Mouse (Mus musculus) brain, embryonic 18.5 days (tissue): Measurements from ENCODE around the gene Ufsp2.

ENCODE experiments used
- DNase-seq: peaks from one replicate; pipeline ENCODE4 v3.0.0-alpha.2; 2012; ENCODE audit warnings: low read depth, low spot score

Gene Ufsp2

GRCm38 (mm10) chr8:45975126-45975836, at the start of gene Ufsp2, which contains the start of gene 1700029J07Rik:
Ufsp2 (plus strand) TSS chr8:45975528.
1700029J07Rik (minus strand) TSS chr8:45975252.
- peak; percentile 99 for DNase-seq

- DNase-seq = peak; percentile 74
Observed at GRCm38 (mm10) chr8:45934582-45935014, 40.7 kb upstream of the Ufsp2 start, which contains the start of gene Ccdc110. Ccdc110 (plus strand) TSS chr8:45934619.

- no peak for DNase-seq
Observed at GRCm38 (mm10) chr8:45936986-45937385, 38.3 kb upstream of the Ufsp2 start.

DNA sequence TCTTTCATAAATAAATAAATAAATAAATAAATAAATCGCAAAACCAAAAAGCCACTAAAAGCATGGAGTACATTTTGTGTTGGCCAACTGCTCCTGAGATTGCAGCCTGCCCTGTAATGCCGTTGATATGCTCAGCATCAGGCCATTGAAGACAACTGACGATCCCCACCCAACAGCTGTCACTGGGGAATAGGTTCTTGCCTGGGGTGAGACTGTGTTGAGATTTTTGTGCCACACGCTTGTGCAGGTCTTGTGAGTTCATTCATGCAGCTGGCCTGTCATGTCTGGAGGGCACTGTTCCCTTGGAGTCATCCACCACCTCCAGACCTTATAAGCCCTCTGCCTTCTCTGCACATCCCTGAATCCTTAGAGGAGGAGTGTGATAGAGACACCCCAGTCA, 29.0 kb upstream of the Ufsp2 start:
- DNase-seq = no peak

GRCm38 (mm10) chr8:45950622-45951021, 24.7 kb upstream of the Ufsp2 start:
- DNase-seq = no peak

DNA sequence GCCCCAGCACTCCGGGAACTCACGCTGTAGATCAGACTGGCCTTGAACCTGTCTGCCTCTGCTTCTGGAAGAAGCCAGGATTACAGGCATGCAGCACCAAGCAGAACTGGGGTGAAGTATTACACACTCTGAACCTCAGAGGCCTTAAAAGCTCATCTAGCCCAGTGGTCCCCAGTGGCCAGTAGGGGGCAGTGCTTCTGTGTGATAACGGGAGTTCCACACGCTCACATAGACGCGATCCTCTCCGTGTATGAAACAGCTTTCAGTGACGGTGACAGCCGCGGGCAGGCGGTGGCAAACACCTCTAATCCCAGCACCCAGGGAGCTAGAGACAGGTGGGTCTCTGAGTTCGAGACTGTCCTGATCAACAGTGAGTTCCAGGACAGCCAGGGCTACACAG, 4.4 kb upstream of the Ufsp2 start:
- DNase-seq = no peak

GRCm38 (mm10) chr8:45973988-45974505, 1.3 kb upstream of the Ufsp2 start:
- DNase-seq = no peak

GRCm38 (mm10) chr8:45975837-45976468, 625 bp downstream of the Ufsp2 start:
- DNase-seq = no peak

GRCm38 (mm10) chr8:45986665-45987064, 11.3 kb downstream of the Ufsp2 start:
- DNase-seq = no peak

- DNase-seq = no peak
Observed at GRCm38 (mm10) chr8:45988189-45988588, 12.9 kb downstream of the Ufsp2 start.

- no peak for DNase-seq
Observed at GRCm38 (mm10) chr8:45990631-45991310, 15.4 kb downstream of the Ufsp2 start.

- no peak for DNase-seq
Observed at GRCm38 (mm10) chr8:45994111-45994510, 18.8 kb downstream of the Ufsp2 start.

DNA sequence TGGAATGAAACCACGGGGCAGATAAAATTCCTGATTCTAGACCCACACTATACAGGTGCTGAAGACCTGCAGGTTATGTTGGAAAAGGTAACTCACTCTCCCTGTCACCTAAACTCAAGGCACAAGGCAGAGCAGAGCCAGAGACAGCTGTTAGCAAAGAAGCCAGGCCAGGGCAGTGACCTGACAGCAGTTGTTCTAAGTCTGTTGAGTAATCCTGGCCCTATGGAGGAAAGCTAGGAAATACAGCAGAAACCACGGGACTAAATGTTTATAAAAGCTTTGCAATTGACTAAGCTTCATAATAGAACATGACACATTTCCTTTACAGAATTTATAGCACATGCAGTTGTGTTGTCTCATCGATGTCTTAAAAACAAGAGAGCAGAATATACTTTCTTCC, 20.2 kb downstream of the Ufsp2 start:
- no peak for DNase-seq

- no peak for DNase-seq
Observed at GRCm38 (mm10) chr8:45998228-45998627, 22.9 kb downstream of the Ufsp2 start.

- DNase-seq = no peak
Observed at GRCm38 (mm10) chr8:45999138-45999783, 23.9 kb downstream of the Ufsp2 start, which contains the start of gene Lrp2bp. Lrp2bp (plus strand) TSS chr8:45999303.

- peak; percentile 94 for DNase-seq
Observed at GRCm38 (mm10) chr8:45999784-46000705, 24.7 kb downstream of the Ufsp2 start.

DNA sequence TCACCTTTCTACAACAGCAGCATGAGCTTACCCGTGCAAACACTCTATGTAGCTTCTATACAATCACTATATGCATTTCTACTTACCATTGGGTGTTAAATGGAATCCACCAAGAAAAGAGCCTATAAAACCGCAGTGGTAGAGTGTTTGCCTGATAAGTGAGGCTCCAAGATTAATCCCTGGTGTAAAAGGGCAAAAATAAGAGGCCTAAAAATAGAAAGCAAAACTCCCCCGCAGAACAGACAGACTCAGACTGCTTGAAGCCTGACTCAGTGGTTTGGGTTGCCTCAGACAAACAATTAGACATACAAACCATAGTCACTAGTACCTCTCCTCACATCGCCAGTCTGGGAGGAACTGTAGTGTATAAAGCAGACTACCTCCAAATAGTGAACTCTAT, 30.3 kb downstream of the Ufsp2 start, which contains the start of gene Ankrd37:
TSS of gene Ankrd37 (minus strand) at position 112 of the 400 bp plus-strand sequence.
- no peak for DNase-seq

- no peak for DNase-seq
Observed at GRCm38 (mm10) chr8:46007050-46007672, 31.8 kb downstream of the Ufsp2 start.

DNA sequence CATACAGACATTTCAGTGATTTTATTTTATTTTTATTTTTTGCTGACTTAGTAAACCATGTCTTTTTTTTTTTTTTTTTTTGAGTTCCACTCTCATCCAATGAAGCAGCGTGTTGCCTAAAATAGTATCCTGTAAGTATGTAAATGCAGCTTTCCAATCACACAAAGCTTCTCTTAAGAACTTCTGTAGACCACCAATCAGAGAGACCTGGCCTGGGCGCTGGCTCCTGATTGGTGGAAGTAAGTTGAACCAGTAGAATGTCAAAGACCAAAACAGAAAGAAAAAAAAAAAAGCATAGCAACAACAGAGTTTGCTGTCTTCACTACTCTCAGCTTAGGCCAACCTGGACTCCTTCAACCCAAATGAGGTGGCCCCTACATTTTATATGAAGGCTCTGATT, 35.0 kb downstream of the Ufsp2 start:
- DNase-seq = no peak
